Mouse (Mus musculus): ENCODE measurements around the gene Cab39l.
"Not testable (repeated sequence)": the region's sequence is repeated elsewhere in the genome, so short reads cannot be mapped to it uniquely, and the experiment has no call there.

The Cab39l gene

DNA sequence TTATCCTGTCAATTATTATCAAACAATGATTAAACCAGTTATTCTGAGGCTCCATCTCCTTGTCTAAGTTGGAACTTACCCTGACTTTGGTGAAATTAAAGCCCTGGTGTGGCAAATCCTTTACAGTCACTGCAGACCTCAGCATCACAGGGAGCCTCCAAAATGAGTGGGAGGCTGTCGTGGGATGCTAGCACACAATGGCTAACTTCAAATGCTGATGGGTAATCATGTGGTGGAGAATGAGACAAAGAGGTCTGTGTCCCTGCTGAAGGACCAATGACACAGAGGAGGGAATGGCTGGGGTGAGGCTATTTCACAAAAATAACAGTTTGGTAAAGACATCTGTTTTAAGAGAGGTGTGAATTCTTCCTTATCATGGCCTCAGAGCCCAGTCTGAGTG is 117.1 kb downstream of the Cab39l start:
- DNase-seq (ENCODE audit: low read depth, low spot score), result no peak

GRCm38 (mm10) chr14:59566756-59567155 is 126.0 kb downstream of the Cab39l start:
- no peak for DNase-seq (ENCODE audit: low read depth, low spot score)

DNA sequence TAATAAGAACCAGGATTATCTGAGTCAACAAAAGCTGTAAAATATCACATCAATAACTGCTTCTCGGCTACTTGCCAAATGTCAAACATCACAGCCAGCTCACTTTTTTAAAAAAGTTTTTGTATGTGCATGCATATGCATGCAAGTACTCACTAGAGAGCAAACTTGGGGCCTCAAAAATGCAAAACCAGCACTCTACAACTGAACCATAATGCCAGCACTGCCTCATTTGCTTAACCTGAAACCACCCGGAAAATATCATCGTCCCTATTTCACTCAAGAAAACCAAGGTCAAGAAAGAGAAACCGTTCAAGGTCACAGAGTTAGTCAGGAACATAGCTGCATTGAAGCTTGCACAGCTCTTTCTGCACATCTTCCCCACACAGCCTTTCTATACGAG is 135.6 kb downstream of the Cab39l start:
- no peak for DNase-seq (ENCODE audit: low read depth, low spot score)

- no peak for DNase-seq (ENCODE audit: low read depth, low spot score)
Observed at GRCm38 (mm10) chr14:59590614-59591013, 149.8 kb downstream of the Cab39l start.

DNA sequence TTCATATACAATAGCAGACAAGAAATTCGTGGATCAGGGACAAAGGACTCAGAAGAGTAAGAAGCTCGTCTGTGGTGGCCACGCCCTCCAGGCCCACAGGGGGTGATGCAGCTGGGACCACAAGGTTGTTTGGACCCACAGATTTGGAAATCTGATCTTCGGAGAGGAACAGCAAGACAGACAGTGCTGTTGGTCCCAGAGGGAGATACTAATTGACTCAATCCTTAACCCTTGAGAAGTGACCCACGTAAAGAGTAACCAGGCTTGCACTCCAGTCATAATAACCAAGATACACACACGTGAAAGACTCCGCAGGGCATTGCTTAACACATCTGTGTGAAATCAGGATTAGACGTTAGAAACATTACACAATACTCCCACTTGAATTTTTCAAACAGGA is 151.1 kb downstream of the Cab39l start:
- no peak for DNase-seq (ENCODE audit: low read depth, low spot score)

DNA sequence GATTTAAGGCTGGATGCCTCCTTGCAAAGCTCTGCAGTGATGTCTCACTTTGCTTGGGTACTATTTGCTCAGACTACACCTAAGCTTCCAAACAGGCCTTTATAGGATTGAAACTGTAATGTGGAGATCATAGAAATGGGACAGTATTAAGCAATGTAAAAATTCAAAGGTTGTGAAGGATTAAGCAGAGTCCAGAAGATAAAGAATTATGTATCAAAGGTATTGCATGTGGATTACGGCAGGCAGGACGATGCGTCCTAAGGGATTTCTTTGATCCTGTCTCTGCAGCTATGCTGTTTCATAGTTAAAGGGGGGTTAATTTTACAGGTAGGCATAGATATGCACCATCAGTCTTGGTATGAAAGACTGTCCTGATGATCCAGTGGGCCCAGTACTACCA is 151.8 kb downstream of the Cab39l start:
- DNase-seq (ENCODE audit: low read depth, low spot score), result no peak

- no peak for DNase-seq (ENCODE audit: low read depth, low spot score)
Observed at GRCm38 (mm10) chr14:59594988-59595387, 154.2 kb downstream of the Cab39l start.

DNA sequence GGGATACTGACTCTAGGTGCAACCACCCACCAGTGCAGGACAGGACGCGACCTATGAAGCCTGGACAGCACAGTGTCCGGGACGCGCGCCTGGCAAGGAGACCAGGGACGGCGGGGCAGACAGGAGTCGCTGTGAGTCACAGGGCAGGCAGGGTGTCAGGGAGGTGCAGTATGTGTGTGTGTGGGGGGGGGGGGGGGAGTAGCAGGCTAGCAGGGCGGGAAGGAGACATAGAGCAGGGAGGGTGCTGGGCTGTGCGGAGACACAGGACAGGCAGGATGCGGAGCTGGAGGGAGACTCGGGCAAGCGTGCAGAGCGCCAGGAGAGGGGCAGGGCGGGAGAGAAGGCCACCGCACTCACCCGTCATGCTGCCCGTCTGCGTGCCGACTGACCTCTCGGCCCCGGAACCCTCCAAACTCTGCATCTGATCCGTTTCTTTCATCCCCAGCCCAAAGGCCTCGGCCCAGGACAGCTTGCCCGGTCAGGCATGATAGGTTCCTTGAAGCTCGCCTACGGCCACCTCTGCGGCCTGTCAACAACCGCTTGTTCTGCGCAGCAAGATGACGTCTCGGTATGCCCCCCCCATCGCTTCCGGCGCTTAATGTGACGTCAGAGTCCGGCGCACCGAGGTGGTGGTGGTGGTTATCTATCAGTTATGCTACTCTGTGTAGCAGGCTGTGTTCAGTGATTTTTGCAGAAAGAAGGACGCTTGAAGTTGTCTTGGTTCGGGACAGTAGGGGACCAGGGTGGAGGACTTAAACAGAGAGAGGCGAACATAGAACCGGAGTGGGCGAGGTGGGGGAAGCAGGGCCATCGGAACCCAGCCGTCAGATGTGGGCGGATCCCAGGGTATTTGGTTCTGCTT is 156.9 kb downstream of the Cab39l start, which contains the start of gene Cdadc1:
TSS of gene Cdadc1 (minus strand) at position 562 of the 862 bp plus-strand sequence.
- peak; percentile 87 for DNase-seq (ENCODE audit: low read depth, low spot score)

- DNase-seq (ENCODE audit: low read depth, low spot score), result no peak
Observed at GRCm38 (mm10) chr14:59598260-59598627, 157.5 kb downstream of the Cab39l start.

DNA sequence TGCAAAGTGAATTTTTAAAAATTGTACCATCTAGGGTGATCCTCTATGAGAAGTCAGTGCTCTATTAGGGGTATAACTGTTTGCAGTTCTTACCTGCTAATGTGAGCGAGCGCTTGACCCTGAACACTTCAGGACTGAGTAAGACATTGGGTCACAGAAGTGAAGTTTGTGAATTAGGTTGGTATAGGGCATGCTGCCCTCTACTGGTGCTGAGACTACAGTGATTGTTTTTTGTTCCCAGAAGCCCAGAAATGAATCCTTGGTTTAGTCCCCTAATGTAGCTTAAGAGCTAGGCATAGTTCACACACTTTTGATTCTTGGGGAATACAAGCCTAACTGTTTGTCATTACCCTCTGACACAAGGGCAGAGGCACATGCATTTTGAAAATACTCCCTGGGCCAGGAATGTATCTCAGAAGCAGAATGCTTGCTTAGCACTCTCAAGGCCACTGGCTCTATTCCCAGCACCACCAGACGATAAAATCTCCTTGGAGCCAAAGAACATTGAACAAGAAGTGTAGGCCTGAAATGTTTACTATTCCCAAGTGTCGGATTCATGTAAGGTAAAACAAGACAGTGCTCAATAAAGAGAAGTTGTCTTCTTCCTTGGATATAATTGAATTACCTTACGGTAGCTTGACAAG is 163.4 kb downstream of the Cab39l start:
- DNase-seq (ENCODE audit: low read depth, low spot score), result no peak

- no peak for DNase-seq (ENCODE audit: low read depth, low spot score)
Observed at GRCm38 (mm10) chr14:59605671-59606353, 165.0 kb downstream of the Cab39l start.

DNA sequence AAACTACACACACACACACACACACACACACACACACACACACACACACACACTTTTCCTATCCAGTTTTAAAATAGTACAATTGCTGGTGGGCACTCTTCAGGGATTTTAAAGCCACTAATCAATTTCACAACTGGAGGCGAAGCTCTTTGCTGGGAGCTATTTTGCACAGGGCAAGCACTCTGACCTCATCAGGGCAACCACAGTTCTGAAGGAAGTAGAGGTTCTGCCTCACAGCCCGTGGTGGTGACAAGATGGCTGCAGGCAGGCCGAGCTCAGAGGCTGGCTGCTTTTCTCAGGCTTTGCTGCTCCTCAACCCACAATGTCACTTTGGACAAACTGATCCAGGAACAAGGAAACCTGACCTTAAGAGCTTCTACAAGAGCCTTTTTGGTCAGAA is 166.2 kb downstream of the Cab39l start:
- no peak for DNase-seq (ENCODE audit: low read depth, low spot score)

DNA sequence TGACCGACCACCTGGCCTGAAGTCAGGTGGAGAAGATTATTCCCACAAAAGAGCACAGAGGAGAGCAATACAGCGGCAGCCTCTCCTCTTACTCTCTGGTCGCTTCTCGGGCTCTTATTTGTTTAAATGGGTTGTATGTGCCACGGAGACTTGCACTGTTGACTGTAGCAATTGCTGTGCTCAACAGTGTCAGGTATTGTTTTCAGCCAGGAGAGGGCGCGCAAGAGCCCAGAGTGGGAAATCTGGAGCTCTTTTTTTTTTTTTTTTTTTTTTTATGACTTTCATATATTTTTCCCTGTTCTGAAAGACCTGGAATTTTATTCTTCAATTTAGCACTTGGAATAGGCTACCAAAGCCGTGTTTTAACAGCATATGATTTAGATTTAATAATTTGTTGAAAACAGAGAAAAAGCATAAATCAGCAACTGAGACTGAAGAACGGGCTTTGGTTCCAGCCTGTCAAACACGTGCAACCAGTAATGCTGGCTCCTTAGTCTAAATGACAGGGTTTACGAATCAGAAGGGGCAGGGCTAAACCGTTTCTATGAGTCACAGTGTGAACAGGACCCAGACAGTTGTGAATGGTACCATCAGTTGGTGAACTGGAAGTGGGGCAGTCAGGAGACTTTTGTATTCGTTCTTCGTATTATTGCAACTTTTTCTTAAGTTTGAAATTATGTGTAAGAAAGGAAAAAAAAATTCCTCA is 172.3 kb downstream of the Cab39l start:
- no peak for DNase-seq (ENCODE audit: low read depth, low spot score)

- DNase-seq (ENCODE audit: low read depth, low spot score), result not testable (repeated sequence)
Observed at GRCm38 (mm10) chr14:59614149-59614548, 173.4 kb downstream of the Cab39l start.

DNA sequence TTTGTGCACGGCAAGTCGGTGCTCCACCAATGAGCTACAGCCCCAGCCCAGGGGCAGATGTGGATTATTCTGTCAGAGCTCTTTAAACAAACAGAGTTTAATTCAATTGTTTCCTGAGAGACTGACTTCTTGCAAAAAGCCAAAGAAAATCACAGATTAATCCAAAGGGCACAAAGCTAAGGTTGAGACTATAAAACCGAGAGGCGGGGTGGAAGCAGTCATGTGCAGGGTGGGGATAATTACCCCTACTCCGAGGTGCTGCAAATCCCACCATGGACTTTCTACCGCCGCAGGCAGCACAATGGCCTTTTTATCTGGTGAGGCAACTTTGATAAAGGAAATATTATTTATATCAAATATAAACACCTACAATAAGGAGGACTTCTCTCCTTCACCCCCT is 176.0 kb downstream of the Cab39l start:
- DNase-seq (ENCODE audit: low read depth, low spot score), result no peak

GRCm38 (mm10) chr14:59624326-59624885 is 183.6 kb downstream of the Cab39l start:
- DNase-seq (ENCODE audit: low read depth, low spot score), result no peak

- peak; percentile 86 for DNase-seq (ENCODE audit: low read depth, low spot score)
Observed at GRCm38 (mm10) chr14:59625158-59625805, 184.5 kb downstream of the Cab39l start, which contains the start of gene Shisa2. Gene Shisa2, plus strand, starts transcription at chr14:59625308.

GRCm38 (mm10) chr14:59625806-59626364 is 185.1 kb downstream of the Cab39l start:
- DNase-seq (ENCODE audit: low read depth, low spot score), result no peak

DNA sequence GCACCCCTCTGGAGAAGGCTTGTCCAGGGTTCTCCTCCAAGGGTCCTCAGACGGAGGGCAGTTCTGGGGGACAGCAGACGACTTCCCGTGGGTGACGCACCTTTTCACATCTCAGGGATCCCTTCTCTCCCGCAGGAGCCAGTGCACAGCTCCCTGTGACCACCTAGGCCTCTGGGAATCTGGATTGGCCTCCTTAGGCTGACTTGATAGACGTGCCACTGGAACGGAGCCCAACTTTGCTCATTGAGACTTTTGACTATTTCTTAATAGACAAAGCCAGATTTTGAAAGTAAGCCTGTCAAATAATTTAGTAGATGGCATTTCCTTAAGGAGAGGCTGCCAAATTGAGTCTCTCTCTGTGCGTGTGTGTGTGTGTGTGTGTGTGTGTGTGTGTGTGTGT is 185.9 kb downstream of the Cab39l start:
- no peak for DNase-seq (ENCODE audit: low read depth, low spot score)

- DNase-seq (ENCODE audit: low read depth, low spot score), result no peak
Observed at GRCm38 (mm10) chr14:59627142-59627680, 186.4 kb downstream of the Cab39l start.

Measured in retina, postnatal 7 days (tissue).